ENCODE assay signal across 36 mouse cellular contexts in the genomic region with DNA sequence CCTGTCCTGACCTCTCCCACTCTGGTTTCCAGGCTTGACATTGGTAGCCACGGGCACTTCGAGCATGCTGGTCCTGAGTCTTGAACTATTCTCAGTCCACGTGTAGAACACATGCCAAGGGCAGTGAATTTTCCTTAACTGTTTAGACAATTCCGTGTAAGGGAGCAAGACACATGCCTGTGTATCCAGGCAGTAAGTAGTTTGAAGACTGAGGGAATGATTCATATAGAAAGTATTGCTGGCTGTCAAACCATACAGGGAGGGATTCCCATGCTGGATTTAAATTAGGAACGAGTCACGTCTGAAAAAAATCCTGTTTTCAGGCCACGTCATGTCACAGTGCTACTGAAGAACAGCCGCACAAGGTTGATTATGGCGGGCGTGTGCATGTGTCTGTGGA. TPM values are rescaled to one million over a fixed set of nuclear protein-coding genes. Genes with fewer than 3 reads are reported as not detected.
"Had no signal": no experiment of that assay in that cellular context is flagged by ENCODE, and none has a peak within 500 bp of the region (broad histone marks: within the 10 kb centered on the region; RNA-seq: fewer than 3 reads in every experiment).

No protein-coding gene starts in this region.

- H3K4me3 ChIP-seq: gastrocnemius, adult 2 months; heart, adult 2 months; heart, embryonic 13.5 days; heart, embryonic 15.5 days; hindbrain, embryonic 13.5 days; hindbrain, embryonic 15.5 days; kidney, embryonic 15.5 days; limb, embryonic 13.5 days; limb, embryonic 15.5 days; liver, embryonic 12.5 days had no signal

- DNase-seq: gastrocnemius, adult 2 months; gastrocnemius, postnatal 14 days; gastrocnemius, postnatal 36 days; heart, adult 11 months; heart, adult 2 months; heart, postnatal 14 days; heart, postnatal 36 days; kidney, adult 11 months; kidney, adult 2 months; kidney, adult 9 months; kidney, postnatal 14 days; kidney, postnatal 36 days; layer of hippocampus, adult 9-11 months; layer of hippocampus, postnatal 36 days; left cerebral cortex, postnatal 4 days had no signal

- H3K9ac ChIP-seq: heart, embryonic 13.5 days; heart, embryonic 15.5 days; hindbrain, embryonic 13.5 days; hindbrain, embryonic 15.5 days; kidney, embryonic 15.5 days; limb, embryonic 13.5 days; limb, embryonic 15.5 days; liver, embryonic 12.5 days; liver, embryonic 14.5 days had no signal

- H3K4me1 ChIP-seq: heart, embryonic 15.5 days; hindbrain, embryonic 13.5 days; hindbrain, embryonic 15.5 days; limb, embryonic 15.5 days had no signal

- H3K36me3 ChIP-seq: heart, embryonic 13.5 days; heart, embryonic 15.5 days; hindbrain, embryonic 13.5 days; hindbrain, embryonic 15.5 days; kidney, embryonic 15.5 days; limb, embryonic 13.5 days; limb, embryonic 15.5 days; liver, embryonic 12.5 days had no signal

- H3K9me3 ChIP-seq: heart, embryonic 13.5 days; heart, embryonic 15.5 days; hindbrain, embryonic 13.5 days; hindbrain, embryonic 15.5 days; kidney, embryonic 15.5 days; limb, embryonic 13.5 days; limb, embryonic 15.5 days; liver, embryonic 12.5 days had no signal

- H3K27me3 ChIP-seq: hindbrain, embryonic 15.5 days; kidney, embryonic 15.5 days; limb, embryonic 13.5 days; limb, embryonic 15.5 days had no signal

- H3K4me2 ChIP-seq: heart, embryonic 11.5 days; heart, embryonic 13.5 days; heart, embryonic 15.5 days; hindbrain, embryonic 13.5 days; hindbrain, embryonic 15.5 days; kidney, embryonic 15.5 days; limb, embryonic 13.5 days; limb, embryonic 15.5 days; liver, embryonic 12.5 days had no signal

- H3K27ac ChIP-seq: gastrocnemius, adult 2 months; heart, adult 2 months; heart, embryonic 13.5 days; heart, embryonic 15.5 days; hindbrain, embryonic 13.5 days; hindbrain, embryonic 15.5 days; hindbrain, postnatal 0 days; kidney, embryonic 15.5 days; kidney, postnatal 0 days; limb, embryonic 13.5 days; limb, embryonic 15.5 days; liver, embryonic 12.5 days; liver, embryonic 14.5 days had no signal

- ATAC-seq: hindbrain, postnatal 0 days; intestine, embryonic 16.5 days; liver, embryonic 12.5 days had no signal

RNA-seq across cellular contexts. Expression of a gene that starts 40.5 kb away (rescaled TPM):
- total RNA-seq: gastrocnemius, adult 2 months; gastrocnemius, postnatal 14 days; gastrocnemius, postnatal 36 days; heart, adult 2 months; heart, postnatal 14 days; heart, postnatal 36 days; hematopoietic stem cell, adult 5-6 weeks; layer of hippocampus, adult 18-20 months; layer of hippocampus, adult 8-10 months; layer of hippocampus, postnatal 36 days; liver, adult 2 months had no signal
- polyA plus RNA-seq: gonadal fat pad, adult 2 months; heart, embryonic 11.5 days; heart, embryonic 15.5 days; heart, postnatal 0 days; kidney, adult 2 months; kidney, embryonic 15.5 days; kidney, postnatal 0 days; limb, embryonic 11.5 days; limb, embryonic 13.5 days; limb, embryonic 15.5 days; liver, adult 2 months; liver, embryonic 12.5 days; liver, embryonic 14.5 days; liver, embryonic 16.5 days had no signal

RNA-seq across cellular contexts. Expression of a gene that starts 41.7 kb away (rescaled TPM):
- total RNA-seq: gastrocnemius, adult 2 months; gastrocnemius, postnatal 14 days; gastrocnemius, postnatal 36 days; heart, postnatal 14 days; hematopoietic stem cell, adult 5-6 weeks; layer of hippocampus, adult 18-20 months; layer of hippocampus, adult 8-10 months; layer of hippocampus, postnatal 36 days; liver, adult 2 months had no signal
- polyA plus RNA-seq: gonadal fat pad, adult 2 months; heart, embryonic 11.5 days; heart, postnatal 0 days; kidney, adult 2 months; kidney, postnatal 0 days; liver, adult 2 months; liver, embryonic 14.5 days had no signal
